Mouse (Mus musculus): ENCODE measurements around the gene Slc7a7.

- TF ChIP-seq CTCF (IDR thresholded peaks at IDR 0.05) (no peak), EP300 (IDR thresholded peaks at IDR 0.05) (no peak)
These were observed 84.0 kb downstream of the Slc7a7 start for GRCm38 (mm10) chr14:54333452-54334189.
